Mouse (Mus musculus) lung, adult 2 months (tissue): ENCODE results near the gene Olfr1369-ps1.
"Not testable (repeated sequence)": the region's sequence is repeated elsewhere in the genome, so short reads cannot be mapped to it uniquely, and the experiment has no call there.

Experiments used
- CTCF ChIP-seq: fragments of 200-500 bp; IDR thresholded peaks from 2 replicates; pipeline ENCODE4 v1.5.1; 2011; ENCODE audit warnings: mild to moderate bottlenecking, low read length, control low read depth; ENCODE audit not compliant: insufficient read depth
- POLR2A ChIP-seq: fragments of 200-500 bp; IDR thresholded peaks from 2 replicates; pipeline ENCODE4 v1.6.1; 2011; ENCODE audit warnings: low read depth, mild to moderate bottlenecking, control low read depth, low read length, borderline replicate concordance; ENCODE audit errors: extremely low read depth

GRCm38 (mm10) chr13:21111183-21111582 lies at the start of gene Olfr1369-ps1:
- not testable (repeated sequence) for TF ChIP-seq POLR2A, CTCF
